Mouse (Mus musculus) neutrophil, adult 65 days (primary cell): Measurements from ENCODE around the gene Ros1. TPM values are rescaled to one million over a fixed set of nuclear protein-coding genes. Genes with fewer than 3 reads are reported as not detected.

Experiments
- total RNA-seq: library from RNA; stranded (reverse); gene quantifications from 2 replicates; pipeline ENCODE4 v1.2.4, GENCODE M21; 2023

Ros1 gene
- total RNA-seq: not detected in 2 replicates

DNA sequence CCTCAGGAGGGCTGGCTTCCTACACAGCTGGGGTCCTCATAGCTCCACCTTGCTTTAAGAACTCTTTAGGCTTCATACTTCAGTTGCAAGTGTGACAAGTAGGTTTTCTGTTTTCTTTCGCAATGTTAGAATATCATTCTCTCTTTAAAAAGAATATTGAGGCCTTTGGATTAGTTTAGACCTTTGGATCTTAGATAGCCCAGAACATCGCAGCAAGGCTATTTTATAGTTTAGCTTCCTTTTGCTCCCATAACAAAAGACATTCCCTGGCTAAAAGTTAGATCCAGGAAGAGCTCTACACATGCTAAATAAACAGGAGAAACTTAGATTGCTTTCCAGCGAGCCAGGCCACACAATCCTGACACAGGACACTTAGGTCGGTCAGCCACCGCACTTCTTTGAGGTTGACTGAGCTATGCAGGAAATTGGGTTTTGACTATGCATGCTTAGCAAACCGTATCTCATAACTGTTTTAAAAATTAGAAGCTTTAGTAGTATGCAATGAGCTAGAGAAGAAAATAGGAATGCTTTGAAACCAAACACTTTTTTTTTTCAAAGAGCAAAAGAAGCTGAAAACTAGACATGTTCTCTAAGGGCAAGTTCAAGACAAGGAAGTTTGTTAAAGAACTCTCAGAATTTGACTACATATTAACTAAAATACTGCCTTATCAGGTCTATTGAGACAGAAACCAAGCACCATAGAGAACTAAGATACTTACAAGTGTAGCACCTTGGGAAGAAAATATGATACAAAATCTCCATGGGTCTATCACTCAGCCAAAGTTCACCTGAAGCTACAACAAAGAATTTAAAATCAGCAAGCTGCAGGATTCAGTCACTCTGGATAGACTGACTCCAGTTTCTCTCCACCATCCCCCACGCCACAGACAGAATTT, at the start of gene Ros1:
Gene Ros1 (minus strand): TSS at position 288 of the 896 bp plus-strand sequence.

GRCm38 (mm10) chr10:52233301-52233968, 38.4 kb upstream of the Ros1 start, which contains the start of gene Dcbld1:
TSS of gene Dcbld1 (plus strand) at chr10:52233619.

GRCm38 (mm10) chr10:52022413-52023212, 172.4 kb downstream of the Ros1 start, which contains the start of gene Vgll2:
TSS of gene Vgll2 (plus strand) at chr10:52022502.

Other genes starting within 250 kb of the Ros1 start
- gene Vgll2, start 172.7 kb downstream of the Ros1 start, total RNA-seq: not detected in 2 replicates
- gene Dcbld1, start 38.4 kb upstream of the Ros1 start, total RNA-seq: 0.47 and 0.75 TPM in 2 replicates
- gene Gm26741, start 163.5 kb upstream of the Ros1 start, total RNA-seq: not detected in 2 replicates
- gene Gopc, start 186.9 kb upstream of the Ros1 start, total RNA-seq: 5.5 and 6.8 TPM in 2 replicates
- not detected in 2 replicates for gene Nepn, start 193.7 kb upstream of the Ros1 start, total RNA-seq
- 16.4 and 18.7 TPM in 2 replicates for gene Nus1, start 222.3 kb upstream of the Ros1 start, total RNA-seq